Mouse (Mus musculus) retina, postnatal 1 day (tissue): ENCODE measurements around the gene Draxin.

Experiments
- DNase-seq: peaks from one replicate; pipeline ENCODE4 v3.0.0-alpha.2; 2012

The Draxin gene

DNA sequence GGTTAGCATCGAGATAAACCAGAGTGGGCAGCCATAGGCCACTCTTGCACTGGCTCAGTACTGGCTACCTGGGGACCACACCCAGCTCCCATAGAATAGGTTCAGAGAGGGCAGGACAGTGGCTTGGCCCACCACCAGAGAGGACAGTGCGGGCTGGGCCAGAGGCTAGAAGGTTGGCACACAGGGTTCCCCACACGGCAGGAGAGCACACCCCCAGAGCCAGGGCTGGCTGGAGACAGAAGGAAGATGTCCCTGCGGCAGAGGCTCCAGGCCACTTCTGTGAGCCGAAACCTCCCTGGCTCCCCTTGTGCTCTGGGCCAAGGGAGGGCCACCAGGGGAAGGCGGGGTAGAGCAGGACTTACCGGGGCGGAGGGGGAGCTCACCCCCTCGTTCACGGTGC lies 49.3 kb downstream of the Draxin start:
- DNase-seq: no peak

DNA sequence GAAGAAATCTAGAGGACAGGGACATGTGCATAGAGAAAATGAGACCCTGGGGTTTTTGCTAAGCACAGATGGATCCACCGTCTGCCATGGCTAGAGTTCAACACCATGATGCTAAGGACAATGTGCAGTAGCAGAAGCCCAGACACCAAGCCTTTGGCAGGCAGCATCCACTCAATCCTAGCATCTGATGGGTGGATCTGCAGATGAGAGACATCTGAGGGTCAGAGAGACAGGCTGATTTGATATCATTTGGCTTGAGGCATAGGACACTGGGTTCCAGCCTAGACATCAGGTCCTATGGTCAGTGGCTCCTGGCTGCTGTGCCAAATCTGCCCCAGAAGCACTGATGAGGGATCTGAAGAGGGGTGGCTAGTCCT lies 49.9 kb downstream of the Draxin start:
- DNase-seq: no peak

GRCm38 (mm10) chr4:148079944-148080596 lies 50.4 kb downstream of the Draxin start:
- DNase-seq: no peak

DNA sequence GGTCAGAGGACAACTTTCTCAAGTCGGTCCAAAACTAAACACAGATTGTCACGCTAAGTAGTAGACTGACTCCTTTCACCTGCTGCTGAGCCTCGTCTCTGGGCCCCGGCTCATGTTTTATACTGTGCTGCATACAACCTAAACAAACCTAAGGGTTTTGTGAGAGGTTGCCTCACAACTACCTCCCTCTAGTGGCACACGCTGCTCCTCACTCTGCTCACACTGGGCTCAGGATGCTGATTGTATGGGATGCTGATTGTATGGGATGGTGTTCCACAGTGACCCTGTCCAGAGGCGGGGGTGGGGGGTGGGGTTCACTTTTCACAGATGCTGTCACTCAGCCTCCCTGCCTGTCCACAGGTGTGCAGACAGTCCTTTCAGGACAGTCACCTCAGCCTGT lies 51.3 kb downstream of the Draxin start:
- DNase-seq: no peak

GRCm38 (mm10) chr4:148075881-148076280 lies 54.6 kb downstream of the Draxin start:
- DNase-seq: no peak

DNA sequence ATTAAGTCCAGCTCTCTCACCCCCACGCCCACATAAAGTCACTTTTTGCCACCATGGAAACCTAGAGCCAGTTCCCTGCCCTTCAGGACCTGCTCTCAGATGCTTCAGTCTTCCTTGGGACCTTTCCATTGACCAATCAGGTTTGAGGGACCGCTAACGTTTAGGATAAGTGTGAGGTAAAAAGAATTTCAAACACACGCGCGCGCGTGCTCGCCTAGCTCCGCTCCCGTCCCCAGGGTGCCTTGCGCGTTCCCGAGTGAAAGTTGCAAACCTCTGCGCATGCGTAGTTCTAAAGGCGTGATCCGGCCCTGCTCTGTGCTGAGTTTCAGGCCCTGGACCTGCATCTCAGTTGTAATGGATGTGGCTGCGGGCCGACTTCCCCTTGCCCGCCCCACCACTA lies 55.2 kb downstream of the Draxin start:
- peak; percentile 76 for DNase-seq

DNA sequence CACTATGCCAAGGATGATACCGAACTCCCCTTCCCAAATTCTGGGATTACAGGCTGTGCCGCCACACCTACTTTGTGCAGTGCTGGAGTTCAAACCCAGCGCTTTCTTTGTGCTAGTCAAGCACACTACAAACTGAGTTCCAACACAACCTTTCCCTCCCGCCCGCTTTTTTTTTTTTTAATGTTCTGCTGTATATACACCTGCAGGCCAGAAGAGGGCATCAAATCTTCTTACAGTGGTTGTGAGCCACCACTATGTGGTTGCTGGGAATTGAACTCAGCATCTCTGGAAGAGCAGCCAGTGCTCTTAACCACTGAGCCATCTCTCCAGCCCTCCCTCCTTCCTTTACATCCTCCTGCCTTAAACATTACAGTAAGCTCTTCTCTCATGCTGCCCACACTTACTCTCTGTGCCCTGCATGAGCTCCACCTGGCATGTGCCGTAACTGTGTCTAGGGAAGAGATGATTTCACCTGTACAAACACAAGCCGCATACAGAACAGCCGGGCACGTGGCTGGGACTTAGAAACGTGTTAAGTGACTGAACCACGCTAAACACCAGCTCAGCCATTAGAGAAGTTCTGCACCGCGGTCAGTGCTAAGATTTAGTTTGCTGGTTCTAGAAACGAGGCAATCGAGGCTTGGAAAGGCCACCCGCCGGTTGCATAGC lies 55.8 kb downstream of the Draxin start:
- DNase-seq: peak; percentile 65

- no peak for DNase-seq
Observed at GRCm38 (mm10) chr4:148071508-148071907, 59.0 kb downstream of the Draxin start.

DNA sequence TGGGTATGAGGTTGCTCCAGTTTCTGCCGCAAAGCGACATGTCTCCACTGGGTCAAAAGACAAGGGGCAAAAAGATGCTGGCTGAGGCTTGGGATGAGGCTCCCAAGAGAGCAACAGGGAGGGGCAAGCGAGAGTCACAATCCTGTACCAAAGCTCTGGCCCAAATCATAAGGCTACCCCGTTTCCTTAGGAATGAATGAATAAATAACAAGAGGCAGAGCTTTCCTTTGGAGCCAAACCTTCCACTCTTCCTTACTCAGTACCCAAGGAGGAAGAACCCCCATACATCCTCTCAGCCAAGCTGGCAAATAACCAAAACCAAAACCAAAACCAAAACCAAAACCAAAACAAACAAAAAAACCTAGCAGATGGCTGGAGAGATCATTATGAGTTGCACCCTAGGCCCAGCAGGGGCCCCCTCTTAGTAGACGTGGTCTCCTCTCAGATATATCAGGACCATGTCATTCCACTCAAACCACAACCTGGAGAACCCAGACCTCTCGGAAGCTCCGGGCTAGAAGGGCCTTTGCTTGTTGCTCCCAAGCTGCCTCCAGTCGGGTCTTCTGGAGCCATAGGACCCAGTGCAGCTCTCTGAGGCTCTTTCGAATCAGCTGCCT lies 60.8 kb downstream of the Draxin start:
- no peak for DNase-seq

GRCm38 (mm10) chr4:148067346-148067745 lies 63.2 kb downstream of the Draxin start:
- DNase-seq: no peak

GRCm38 (mm10) chr4:148066401-148066744 lies 64.1 kb downstream of the Draxin start:
- DNase-seq: no peak

DNA sequence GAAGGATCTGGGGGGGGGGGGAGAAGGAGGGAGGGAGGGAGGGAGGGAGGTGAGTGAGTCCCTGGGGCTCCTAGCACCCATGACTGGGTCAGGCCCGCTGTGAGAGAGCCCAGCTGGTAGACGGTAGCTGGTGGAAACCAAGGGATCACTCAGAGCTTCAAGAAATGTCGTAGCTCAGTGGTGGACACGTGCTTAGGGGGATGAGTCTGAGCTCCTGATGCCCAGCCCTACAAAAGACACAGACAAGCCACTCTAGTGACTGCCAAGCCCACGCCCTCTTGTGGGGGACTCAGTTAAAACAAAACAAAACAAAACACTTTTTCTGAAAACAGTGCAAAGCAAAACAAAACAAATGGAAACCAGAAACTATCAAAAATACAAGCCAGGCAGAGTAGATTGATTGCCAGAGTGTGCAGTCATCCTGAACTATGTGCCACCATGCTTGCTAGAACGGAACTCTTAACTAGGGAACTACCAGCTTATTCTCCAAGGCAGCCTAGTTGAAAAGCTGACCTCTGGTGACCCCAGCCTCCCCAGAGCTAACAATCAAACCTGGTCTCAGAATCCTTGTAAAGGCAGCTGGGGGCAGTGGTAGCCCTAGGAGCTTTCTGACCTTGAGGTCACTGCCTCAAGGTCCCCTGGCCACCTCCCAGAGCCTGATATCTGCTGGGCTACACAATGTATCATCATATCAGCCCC lies 64.6 kb downstream of the Draxin start:
- DNase-seq: peak; percentile 58

DNA sequence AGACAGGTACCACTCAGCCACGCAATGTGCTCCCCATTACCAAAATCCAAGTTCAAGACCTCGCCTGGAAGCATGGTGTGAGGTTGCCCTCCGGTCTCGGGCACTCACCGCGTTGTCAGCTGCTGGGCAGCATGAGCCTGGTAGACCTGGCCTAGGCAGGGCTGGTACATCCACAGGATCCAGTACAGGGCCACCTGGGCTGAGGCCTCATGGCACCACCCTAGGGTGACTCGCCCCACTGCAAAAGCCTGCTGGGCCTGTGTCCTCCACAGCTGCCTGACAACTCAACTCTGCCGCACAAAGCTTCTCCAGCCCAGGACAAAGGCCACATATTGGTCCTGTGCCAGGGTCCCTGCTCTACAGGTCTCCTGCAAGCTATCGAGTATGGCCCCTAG lies 69.4 kb downstream of the Draxin start:
- no peak for DNase-seq

DNA sequence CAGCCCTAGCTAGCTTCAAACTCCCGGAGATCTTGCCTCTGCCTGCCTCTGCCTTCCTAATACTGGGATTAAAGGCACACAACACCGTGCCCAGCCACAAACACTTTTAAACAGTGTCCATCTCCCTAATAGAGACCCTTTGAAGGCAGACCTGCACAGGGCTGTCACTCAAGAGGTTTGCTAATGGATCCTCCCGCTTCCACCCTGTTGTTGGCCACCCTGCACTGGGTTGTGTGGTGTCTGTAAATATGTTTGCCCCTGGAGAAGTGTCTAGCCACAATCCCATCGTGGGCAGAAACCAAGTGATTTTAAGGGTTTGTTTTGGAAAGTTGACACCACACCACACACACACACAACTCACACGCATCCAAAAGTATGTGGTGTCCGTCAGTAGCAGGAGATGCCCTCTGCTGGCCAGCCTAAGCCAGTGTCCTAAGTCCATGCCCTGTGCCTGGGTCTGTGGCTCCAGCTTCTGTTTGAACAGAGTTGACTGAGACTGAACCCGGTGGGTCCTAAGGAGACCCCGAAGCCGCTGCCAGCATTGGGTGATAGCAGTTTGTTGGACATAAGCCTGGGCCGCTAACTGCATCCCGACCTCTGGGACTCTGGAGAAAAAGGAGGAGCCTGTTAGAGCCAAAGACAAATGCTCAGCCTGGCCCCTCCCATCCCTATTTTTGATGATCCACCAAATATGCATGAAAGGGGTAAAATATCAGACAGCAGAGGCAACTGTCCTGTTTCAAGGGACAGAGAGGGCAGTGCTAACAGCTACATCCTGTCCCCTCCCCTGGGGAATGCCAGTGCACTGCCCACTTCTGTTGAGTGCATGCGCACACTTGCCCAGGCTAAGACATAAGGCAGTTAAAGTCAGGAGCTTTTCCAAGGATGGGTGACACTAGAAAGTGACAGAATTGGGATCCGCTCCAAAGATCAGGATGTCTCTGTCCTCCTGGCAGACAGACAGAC lies 70.1 kb downstream of the Draxin start:
- DNase-seq: peak; percentile 59

DNA sequence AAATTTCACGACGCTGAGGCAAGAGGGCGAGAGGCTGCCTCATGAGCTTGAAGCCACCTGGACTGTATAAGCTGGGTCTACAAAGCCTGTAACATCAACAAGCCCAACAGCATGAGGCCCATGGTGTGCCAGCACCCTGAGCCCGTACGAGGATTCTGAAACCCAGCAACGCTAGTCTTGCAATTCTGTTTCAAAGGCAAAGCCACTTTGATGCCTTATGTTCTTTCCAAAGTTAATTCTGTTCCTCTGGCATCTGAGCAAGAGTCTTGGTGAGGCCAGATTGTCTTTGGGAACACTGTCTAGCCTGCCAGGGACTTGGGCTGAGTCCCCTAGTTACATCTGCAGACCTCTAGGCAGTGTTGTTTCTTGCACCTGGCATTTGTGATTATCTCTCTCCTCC lies 71.5 kb downstream of the Draxin start:
- no peak for DNase-seq

DNA sequence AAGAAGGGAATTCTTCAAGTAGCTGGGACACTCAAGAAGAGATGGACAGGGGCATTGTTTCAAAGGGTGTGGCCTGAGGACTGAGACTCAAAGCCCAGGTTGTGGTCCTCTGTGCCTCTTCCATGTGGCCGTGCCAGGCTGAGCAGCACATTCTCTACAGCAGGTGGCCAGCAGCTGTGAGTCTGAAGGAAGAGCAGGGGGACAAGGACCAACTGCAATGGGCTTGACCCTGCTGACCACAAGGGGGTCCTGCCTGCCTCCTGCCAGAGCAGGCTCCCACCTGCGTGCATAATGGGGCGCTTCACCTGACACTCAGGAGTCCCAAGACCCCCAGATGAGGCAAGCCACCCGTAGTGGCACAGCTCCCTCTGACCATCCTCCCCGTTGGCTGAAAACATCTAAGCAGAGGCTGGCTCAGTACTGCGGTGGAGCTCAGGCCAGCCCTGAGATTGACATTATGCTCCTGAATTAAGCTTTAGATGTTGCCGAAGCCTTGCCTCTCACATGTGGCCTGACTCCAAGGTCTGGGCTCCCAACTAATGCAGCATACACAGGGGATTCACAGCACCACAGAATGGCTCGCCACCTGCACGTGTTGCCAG lies 72.2 kb downstream of the Draxin start:
- no peak for DNase-seq

- no peak for DNase-seq
Observed at GRCm38 (mm10) chr4:148057661-148058209, 72.8 kb downstream of the Draxin start.

- DNase-seq: no peak
Observed at GRCm38 (mm10) chr4:148056801-148057200, 73.7 kb downstream of the Draxin start.

DNA sequence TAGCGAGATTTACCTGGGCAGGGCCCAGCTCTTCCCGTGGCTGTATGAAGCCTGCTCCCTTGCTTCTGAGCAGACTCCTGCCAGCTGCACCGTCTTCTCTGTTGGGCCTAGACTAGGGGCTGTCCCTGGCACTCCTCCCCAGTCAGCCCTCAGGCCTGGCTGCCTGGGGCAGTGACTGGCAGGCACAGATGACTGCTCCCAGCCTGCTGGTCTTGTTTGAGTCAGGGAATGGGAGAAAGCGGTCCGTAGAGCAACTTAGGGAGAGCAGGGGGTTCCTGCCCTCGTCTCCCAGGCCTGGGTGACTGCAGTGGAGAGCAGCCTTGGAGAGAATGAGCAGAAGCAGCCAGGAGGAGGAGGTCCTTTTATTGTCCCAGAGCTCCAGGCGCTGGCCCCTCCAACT lies 74.3 kb downstream of the Draxin start:
- no peak for DNase-seq

DNA sequence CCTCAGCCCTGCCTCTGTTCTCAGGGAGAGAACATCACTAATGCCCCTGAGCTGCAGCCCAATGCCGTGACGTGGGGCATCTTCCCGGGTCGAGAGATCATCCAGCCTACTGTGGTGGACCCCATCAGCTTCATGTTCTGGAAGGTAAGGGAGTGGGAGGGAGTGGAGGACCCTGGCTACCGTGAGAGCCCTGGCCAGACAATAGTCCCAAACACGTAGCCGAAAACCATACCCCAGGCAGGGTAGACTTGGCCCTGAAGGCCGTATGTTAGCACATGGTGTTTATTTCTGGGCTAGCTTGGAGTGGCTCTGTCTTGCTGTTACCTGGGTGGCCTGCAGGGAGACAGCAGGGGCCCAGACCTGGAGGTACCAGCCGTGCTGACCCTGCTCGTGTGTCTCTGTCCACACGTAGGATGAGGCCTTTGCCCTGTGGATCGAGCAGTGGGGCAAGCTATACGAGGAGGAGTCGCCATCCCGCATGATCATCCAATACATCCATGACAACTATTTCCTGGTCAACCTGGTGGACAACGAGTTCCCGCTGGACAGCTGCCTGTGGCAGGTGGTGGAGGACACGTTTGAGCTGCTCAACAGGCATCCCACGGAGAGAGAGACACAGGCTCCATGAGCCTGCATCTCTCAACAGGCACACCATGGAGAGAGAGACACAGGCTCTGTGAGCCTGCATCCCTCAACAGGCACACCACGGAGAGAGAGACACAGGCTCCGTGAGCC lies 75.4 kb downstream of the Draxin start:
- DNase-seq: no peak

DNA sequence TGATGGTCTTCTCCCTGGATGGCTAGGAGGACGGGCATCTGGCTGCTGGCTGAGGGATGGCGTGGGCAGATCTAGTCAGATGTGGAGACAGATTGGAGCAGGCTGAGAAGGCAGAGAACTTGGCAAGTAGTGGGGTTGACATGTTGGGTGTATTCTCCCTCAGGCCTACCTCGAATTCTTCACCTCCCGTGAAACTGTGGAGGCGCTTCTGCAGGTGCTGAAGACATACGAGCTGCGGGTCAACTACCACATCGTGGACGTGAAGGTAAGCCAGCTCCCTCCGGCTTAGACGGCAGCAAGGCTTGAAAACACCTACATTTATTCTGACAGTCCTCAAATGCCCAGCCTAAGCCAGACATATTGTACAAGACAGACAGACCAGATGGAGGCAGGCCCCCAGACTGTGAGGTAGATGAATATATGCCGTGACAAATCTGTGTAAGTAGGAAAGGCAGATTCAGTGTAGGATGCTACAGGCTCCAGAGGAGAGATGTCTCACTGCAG lies 77.0 kb downstream of the Draxin start:
- no peak for DNase-seq
